Mouse (Mus musculus): ENCODE results near the gene Tas2r109.
"Not testable (repeated sequence)": the region's sequence is repeated elsewhere in the genome, so short reads cannot be mapped to it uniquely, and the experiment has no call there.

Gene Tas2r109

DNA sequence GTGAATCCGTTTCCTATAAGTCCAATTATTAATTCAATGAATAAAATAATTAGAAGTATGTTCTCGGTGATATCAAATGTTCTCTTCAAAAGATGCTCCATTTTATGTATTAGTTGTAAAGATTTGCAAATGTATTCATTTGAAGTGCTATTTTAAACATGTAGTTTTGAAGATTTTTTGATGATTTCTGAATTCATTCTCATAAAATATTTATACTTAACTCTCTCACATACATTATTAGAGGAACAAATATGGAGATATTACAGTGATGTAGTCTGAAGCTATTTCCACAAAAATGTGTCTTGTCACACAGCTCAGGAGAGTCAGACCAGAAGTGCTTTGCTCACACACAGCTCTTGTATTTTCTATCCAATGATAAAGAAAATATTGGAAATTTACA is at the start of gene Tas2r109:
Gene Tas2r109 (minus strand): TSS at position 101 of the 400 bp plus-strand sequence.
- DNase-seq: no peak

- no peak for DNase-seq
These were observed 22.9 kb downstream of the Tas2r109 start, which contains the start of gene Tas2r131 for GRCm38 (mm10) chr6:132957819-132958218. Tas2r131 (minus strand) TSS chr6:132957919.

DNA sequence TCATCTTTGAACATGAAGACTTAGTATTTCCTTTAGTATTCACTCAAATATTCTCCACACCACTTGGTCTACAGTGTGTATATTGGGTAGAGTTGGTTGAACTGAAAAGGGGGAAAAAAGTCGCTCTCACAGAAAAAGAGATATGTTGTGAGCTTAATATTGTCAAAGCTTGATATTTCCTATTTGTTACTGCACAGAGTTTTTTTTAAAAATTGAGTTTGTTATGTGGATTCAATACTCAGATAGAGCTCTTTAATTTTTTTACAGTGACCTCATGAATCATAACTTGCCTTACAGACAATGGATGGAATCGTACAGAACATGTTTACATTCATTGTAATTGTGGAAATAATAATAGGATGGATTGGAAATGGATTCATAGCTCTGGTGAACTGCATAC is 30.0 kb downstream of the Tas2r109 start, which contains the start of gene Tas2r129:
Gene Tas2r129 (plus strand): TSS at position 301 of the 400 bp plus-strand sequence.
- no peak for DNase-seq

DNA sequence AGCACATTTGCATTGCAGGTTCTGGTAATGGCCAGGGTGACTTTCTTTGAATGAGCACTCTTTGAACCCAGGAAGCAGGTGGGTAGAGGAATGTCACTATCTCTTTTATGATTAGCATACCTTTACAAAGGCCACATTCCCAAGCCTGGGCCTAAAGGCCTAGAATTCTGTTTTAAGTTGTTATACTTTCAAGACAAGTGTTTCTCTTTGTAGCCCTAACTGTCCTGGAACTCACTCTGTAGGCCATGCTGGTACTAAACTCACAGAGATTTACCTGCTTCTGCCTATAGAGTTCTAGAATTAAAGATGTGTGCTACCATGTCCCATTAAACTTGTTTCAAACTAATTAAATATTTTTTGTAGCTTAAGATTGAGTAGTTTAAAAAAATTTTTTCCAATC is 39.4 kb downstream of the Tas2r109 start:
- not testable (repeated sequence) for DNase-seq
